16 mouse cellular contexts compared by ENCODE assay signal in the genomic region with DNA sequence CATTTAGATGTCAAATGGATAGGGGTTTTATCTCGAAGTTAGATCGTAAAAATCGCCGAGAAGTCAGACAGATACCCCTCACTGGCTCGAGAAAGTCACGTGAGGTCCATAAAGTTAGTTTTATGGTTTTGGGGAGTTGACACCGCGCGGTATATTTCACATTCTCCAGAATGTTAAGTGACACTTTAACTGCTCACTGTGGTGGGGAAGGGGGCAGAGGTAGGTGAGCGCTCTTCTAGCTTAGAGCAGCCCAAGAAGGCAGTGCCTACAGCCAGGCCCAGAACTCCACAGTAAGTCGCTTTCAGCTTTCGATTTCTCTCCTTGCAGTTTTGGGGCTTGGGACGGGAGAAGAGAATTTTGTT. TPM values are rescaled to one million over a fixed set of nuclear protein-coding genes. Genes with fewer than 3 reads are reported as not detected.
DNase-seq lines count a peak whose midpoint lies in the region; ATAC-seq and TF ChIP-seq lines count a peak whose summit lies in the region.
"Had no signal": no experiment of that assay in that cellular context is flagged by ENCODE, and none has a peak within 500 bp of the region (broad histone marks: within the 10 kb centered on the region; RNA-seq: fewer than 3 reads in every experiment).

No protein-coding gene starts in this region.

- peak overlapping the region; percentile 88 for H3K9ac ChIP-seq in lung, embryonic 15.5 days
- no peak overlapping the region for H3K9ac ChIP-seq in intestine, postnatal 0 days (ENCODE audit: low read depth, low read length)
- no peak overlapping the region for H3K9ac ChIP-seq in stomach, embryonic 15.5 days
- H3K9ac ChIP-seq: limb, embryonic 15.5 days had no signal

- peak overlapping the region; percentile 70 for H3K4me2 ChIP-seq in lung, embryonic 15.5 days
- peak overlapping the region; percentile 63 for H3K4me2 ChIP-seq in intestine, postnatal 0 days (replicated peaks; ENCODE audit: low read depth)
- peak overlapping the region; percentile 62 for H3K4me2 ChIP-seq in stomach, embryonic 15.5 days
- H3K4me2 ChIP-seq: limb, embryonic 15.5 days had no signal

- intact Hi-C loops in left cerebral cortex, postnatal 36 days (cut with DNase I): loop anchor here (10.0 kb wide), 1 partner anchor 238 kb away; no protein-coding TSS in a partner anchor

- no peaks in the 10 kb centered on the region for H3K36me3 ChIP-seq in lung, embryonic 15.5 days
- H3K36me3 ChIP-seq in intestine, postnatal 0 days (ENCODE audit: control insufficient read depth, insufficient read depth): no peaks in the 10 kb centered on the region
- no peaks in the 10 kb centered on the region for H3K36me3 ChIP-seq in stomach, embryonic 15.5 days
- H3K36me3 ChIP-seq: limb, embryonic 15.5 days had no signal

- H3K27me3 ChIP-seq in lung, embryonic 15.5 days: peaks cover 86% of the 10 kb centered on the region
- H3K27me3 ChIP-seq in intestine, postnatal 0 days (replicated peaks; ENCODE audit: control insufficient read depth, insufficient read depth, low read length): peaks cover 58% of the 10 kb centered on the region
- peaks cover 35% of the 10 kb centered on the region for H3K27me3 ChIP-seq in stomach, embryonic 15.5 days (replicated peaks)

- H3K4me3 ChIP-seq in lung, embryonic 15.5 days: peak overlapping the region; percentile 59
- peak overlapping the region; percentile 27 for H3K4me3 ChIP-seq in intestine, postnatal 0 days (ENCODE audit: low read depth, low read length)
- peak overlapping the region; percentile 41 for H3K4me3 ChIP-seq in stomach, embryonic 15.5 days (replicated peaks)
- H3K4me3 ChIP-seq: limb, embryonic 15.5 days had no signal

- no peak for TF ChIP-seq CTCF in intestine, postnatal 0 days (IDR thresholded peaks at IDR 0.05; ENCODE audit: low read depth)

- no peaks in the 10 kb centered on the region for H3K9me3 ChIP-seq in lung, embryonic 15.5 days
- no peaks in the 10 kb centered on the region for H3K9me3 ChIP-seq in intestine, postnatal 0 days (ENCODE audit: control insufficient read depth)
- no peaks in the 10 kb centered on the region for H3K9me3 ChIP-seq in stomach, embryonic 15.5 days
- H3K9me3 ChIP-seq: limb, embryonic 15.5 days had no signal

- H3K27ac ChIP-seq in lung, embryonic 15.5 days: peak overlapping the region; percentile 99
- no peak overlapping the region for H3K27ac ChIP-seq in intestine, postnatal 0 days (ENCODE audit: low read depth, low read length)
- peak overlapping the region; percentile 82 for H3K27ac ChIP-seq in stomach, embryonic 15.5 days
- H3K27ac ChIP-seq: limb, embryonic 15.5 days had no signal

- WGBS in lung, embryonic 15.5 days: 15% methylated on average over 13 of the region's 13 CpGs
- 9% methylated on average over 13 of the region's 13 CpGs for WGBS in intestine, postnatal 0 days
- WGBS in stomach, embryonic 15.5 days: 18% methylated on average over 13 of the region's 13 CpGs

- ATAC-seq in lung, embryonic 15.5 days (ENCODE audit: borderline replicate concordance, extremely low read depth, low FRiP score, low TSS enrichment): no peak
- no peak for ATAC-seq in intestine, postnatal 0 days
- ATAC-seq in stomach, embryonic 15.5 days (ENCODE audit: insufficient read depth, low FRiP score, low read depth): no peak
- no peak for ATAC-seq in activated CD4-positive, CD25-positive, alpha-beta regulatory T cell, adult 4 months

- no peak for DNase-seq in lung, postnatal 14 days
- DNase-seq in kidney, postnatal 4 days: peak; percentile 64 to 78
- DNase-seq in retina, embryonic 14.5 days (ENCODE audit: low spot score): no peak
- DNase-seq in left cerebral cortex, postnatal 36 days (ENCODE audit: low spot score in 2 of 2): no peak
- DNase-seq: adrenal gland, postnatal 10 days; gastrocnemius, postnatal 14 days; heart, postnatal 10 days; layer of hippocampus, adult 9-11 months had no signal

- H3K4me1 ChIP-seq in lung, embryonic 15.5 days: peaks cover 19% of the 10 kb centered on the region
- H3K4me1 ChIP-seq in intestine, postnatal 0 days (replicated peaks; ENCODE audit: control insufficient read depth, insufficient read depth, low read length): no peaks in the 10 kb centered on the region
- peaks cover 11% of the 10 kb centered on the region; the same call in 1 of the 2 replicates for H3K4me1 ChIP-seq in stomach, embryonic 15.5 days

RNA-seq across cellular contexts. Expression of a gene that starts 3.8 kb away (rescaled TPM):
- 46.1 and 54.1 TPM in 2 replicates for polyA plus RNA-seq in lung, embryonic 15.5 days (2015; fragmentation: Nextera tagmentation; extraction: Ambion mirVana)
- polyA plus RNA-seq in intestine, postnatal 0 days (2015; fragmentation: Nextera tagmentation; extraction: Ambion mirVana): 14.7 and 15.8 TPM in 2 replicates
- 17.6 and 17.9 TPM in 2 replicates for polyA plus RNA-seq in stomach, embryonic 15.5 days (2015; fragmentation: Nextera tagmentation; extraction: Ambion mirVana)
- polyA plus RNA-seq in activated CD4-positive, CD25-positive, alpha-beta regulatory T cell, adult 4 months (2017; shearing (Covaris generic)): not detected
- not detected for total RNA-seq in left cerebral cortex, postnatal 36 days (2021)
- total RNA-seq: megakaryocyte-erythroid progenitor cell, adult 5-6 weeks had no signal
- polyA plus RNA-seq: cortical plate, adult 2 months; forebrain, embryonic 11.5 days had no signal

RNA-seq across cellular contexts. Expression of a gene that starts 11.2 kb away (rescaled TPM):
- 4.3 and 4.4 TPM in 2 replicates for polyA plus RNA-seq in lung, embryonic 15.5 days (2015; fragmentation: Nextera tagmentation; extraction: Ambion mirVana)
- polyA plus RNA-seq in intestine, postnatal 0 days (2015; fragmentation: Nextera tagmentation; extraction: Ambion mirVana): 1.1 and 1.5 TPM in 2 replicates
- 3.4 and 3.6 TPM in 2 replicates for polyA plus RNA-seq in stomach, embryonic 15.5 days (2015; fragmentation: Nextera tagmentation; extraction: Ambion mirVana)
- 1 to 10 TPM in 1 of 2 experiments, under 1 TPM in 1; 0.98 to 1.1 TPM for polyA plus RNA-seq in activated CD4-positive, CD25-positive, alpha-beta regulatory T cell, adult 4 months (2017; shearing (Covaris generic))
- not detected for total RNA-seq in left cerebral cortex, postnatal 36 days (2021)
- polyA plus RNA-seq: cortical plate, adult 2 months; forebrain, embryonic 11.5 days had no signal

RNA-seq across cellular contexts. Expression of a gene that starts 14.6 kb away (rescaled TPM):
- polyA plus RNA-seq in lung, embryonic 15.5 days (2015; fragmentation: Nextera tagmentation; extraction: Ambion mirVana): 15.2 and 16.9 TPM in 2 replicates
- 5.7 and 6.4 TPM in 2 replicates for polyA plus RNA-seq in intestine, postnatal 0 days (2015; fragmentation: Nextera tagmentation; extraction: Ambion mirVana)
- 7.5 and 10.7 TPM in 2 replicates for polyA plus RNA-seq in stomach, embryonic 15.5 days (2015; fragmentation: Nextera tagmentation; extraction: Ambion mirVana)
- polyA plus RNA-seq in activated CD4-positive, CD25-positive, alpha-beta regulatory T cell, adult 4 months (2017; shearing (Covaris generic)): not detected
- not detected for total RNA-seq in left cerebral cortex, postnatal 36 days (2021)
- total RNA-seq: heart, postnatal 10 days; megakaryocyte-erythroid progenitor cell, adult 5-6 weeks had no signal
- polyA plus RNA-seq: cortical plate, adult 2 months; forebrain, embryonic 11.5 days had no signal

RNA-seq across cellular contexts. Expression of a gene that starts 16.2 kb away (rescaled TPM):
- polyA plus RNA-seq in lung, embryonic 15.5 days (2015; fragmentation: Nextera tagmentation; extraction: Ambion mirVana): 3.0 and 3.8 TPM in 2 replicates
- 1.1 and 1.3 TPM in 2 replicates for polyA plus RNA-seq in intestine, postnatal 0 days (2015; fragmentation: Nextera tagmentation; extraction: Ambion mirVana)
- polyA plus RNA-seq in stomach, embryonic 15.5 days (2015; fragmentation: Nextera tagmentation; extraction: Ambion mirVana): 2.5 and 2.7 TPM in 2 replicates
- not detected for polyA plus RNA-seq in activated CD4-positive, CD25-positive, alpha-beta regulatory T cell, adult 4 months (2017; shearing (Covaris generic))
- total RNA-seq in left cerebral cortex, postnatal 36 days (2021): not detected
- polyA plus RNA-seq: cortical plate, adult 2 months; forebrain, embryonic 11.5 days had no signal

RNA-seq across cellular contexts. Expression of a gene that starts 20.5 kb away (rescaled TPM):
- 2.5 and 3.0 TPM in 2 replicates for polyA plus RNA-seq in lung, embryonic 15.5 days (2015; fragmentation: Nextera tagmentation; extraction: Ambion mirVana)
- polyA plus RNA-seq in intestine, postnatal 0 days (2015; fragmentation: Nextera tagmentation; extraction: Ambion mirVana): 7.6 and 8.5 TPM in 2 replicates
- 7.0 and 9.1 TPM in 2 replicates for polyA plus RNA-seq in stomach, embryonic 15.5 days (2015; fragmentation: Nextera tagmentation; extraction: Ambion mirVana)
- polyA plus RNA-seq in activated CD4-positive, CD25-positive, alpha-beta regulatory T cell, adult 4 months (2017; shearing (Covaris generic)): not detected
- total RNA-seq in left cerebral cortex, postnatal 36 days (2021): not detected
- total RNA-seq: heart, postnatal 10 days; megakaryocyte-erythroid progenitor cell, adult 5-6 weeks had no signal
- polyA plus RNA-seq: cortical plate, adult 2 months; forebrain, embryonic 11.5 days had no signal

Comparison
In these comparisons a context has a peak if more than half of its experiments do, and no peak if none do; other contexts are left out.
1. DNase-seq: peak in kidney, postnatal 4 days (2 of 2); none in lung, postnatal 14 days (single experiment), retina, embryonic 14.5 days (single experiment) and left cerebral cortex, postnatal 36 days (0 of 2).
2. RNA of a gene that starts 3.8 kb away (polyA plus RNA-seq): 46.1 to 54.1 TPM in lung, embryonic 15.5 days, 17.6 to 17.9 TPM in stomach, embryonic 15.5 days and 14.7 to 15.8 TPM in intestine, postnatal 0 days; not detected in activated CD4-positive, CD25-positive, alpha-beta regulatory T cell, adult 4 months; every median in the first group is over 10 times any median in the second.
3. Peak in every context shown above with its lines, with median percentiles within 50 percentile points of each other: H3K4me2 ChIP-seq and H3K4me3 ChIP-seq.